Mouse (Mus musculus) Muller cell, postnatal 12 days (primary cell): ENCODE measurements around the gene Cyp2w1.
"Not testable (repeated sequence)": the region's sequence is repeated elsewhere in the genome, so short reads cannot be mapped to it uniquely, and the experiment has no call there.

ENCODE experiments used
- DNase-seq: peaks from one replicate; pipeline ENCODE4 v3.0.0-alpha.2; 2015; ENCODE audit errors: inconsistent ontology term

Cyp2w1 gene

GRCm38 (mm10) chr5:139332590-139333272, 19.7 kb upstream of the Cyp2w1 start:
- no peak for DNase-seq

DNA sequence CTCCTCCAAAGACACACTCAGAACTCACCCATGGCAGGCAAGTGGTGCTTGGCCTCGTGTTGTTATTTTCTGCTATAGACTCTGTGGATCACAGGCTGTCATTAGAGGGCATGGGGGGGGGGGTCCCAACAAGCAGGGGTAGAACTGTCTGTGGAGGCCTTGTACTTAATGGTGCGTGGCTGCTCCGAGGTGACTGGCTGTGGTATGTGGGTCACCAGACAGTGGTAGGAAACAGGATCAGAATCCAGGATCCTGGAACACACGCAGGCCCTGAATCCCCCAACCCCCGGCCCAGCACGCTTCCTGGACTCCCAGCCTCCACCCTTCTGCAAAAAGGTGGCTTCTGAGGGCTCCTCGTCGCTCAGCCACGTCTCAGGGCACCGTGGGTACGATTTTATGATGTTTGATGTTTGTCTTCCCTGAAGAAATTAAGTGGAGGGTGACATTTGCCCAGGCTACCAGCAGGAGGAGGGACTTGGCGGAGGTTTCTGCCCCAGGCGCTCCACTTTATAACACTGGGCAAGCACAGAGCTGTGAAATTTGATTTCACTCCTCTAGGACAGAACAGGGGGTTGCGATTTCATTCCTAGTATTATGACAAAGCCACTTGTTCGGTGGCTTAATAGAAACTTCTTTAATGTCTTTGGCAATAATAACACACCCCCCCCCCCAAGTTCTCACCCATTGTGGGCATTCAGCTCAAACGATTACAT, 19.0 kb upstream of the Cyp2w1 start:
- DNase-seq, result no peak

GRCm38 (mm10) chr5:139334394-139334793, 18.0 kb upstream of the Cyp2w1 start:
- not testable (repeated sequence) for DNase-seq

DNA sequence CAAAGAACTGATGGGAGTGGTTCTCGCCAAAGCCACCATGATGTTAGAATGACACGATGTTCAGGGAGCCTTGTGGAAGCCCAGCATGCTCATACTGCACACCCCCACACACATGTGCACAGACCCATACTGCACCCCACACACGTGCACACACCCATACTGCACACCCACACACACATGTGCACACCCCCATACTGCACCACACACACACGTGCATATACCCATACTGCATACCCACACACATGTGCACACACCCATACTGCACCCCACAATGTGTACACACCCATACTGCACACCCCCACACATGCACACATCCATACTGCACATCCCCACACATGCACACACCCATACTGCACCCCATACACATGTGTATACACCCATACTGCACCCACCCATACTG, 16.8 kb upstream of the Cyp2w1 start:
- no peak for DNase-seq

GRCm38 (mm10) chr5:139337826-139338370, 14.5 kb upstream of the Cyp2w1 start:
- DNase-seq, result peak; percentile 71

- DNase-seq, result no peak
These were observed 14.0 kb upstream of the Cyp2w1 start for GRCm38 (mm10) chr5:139338403-139338802.

DNA sequence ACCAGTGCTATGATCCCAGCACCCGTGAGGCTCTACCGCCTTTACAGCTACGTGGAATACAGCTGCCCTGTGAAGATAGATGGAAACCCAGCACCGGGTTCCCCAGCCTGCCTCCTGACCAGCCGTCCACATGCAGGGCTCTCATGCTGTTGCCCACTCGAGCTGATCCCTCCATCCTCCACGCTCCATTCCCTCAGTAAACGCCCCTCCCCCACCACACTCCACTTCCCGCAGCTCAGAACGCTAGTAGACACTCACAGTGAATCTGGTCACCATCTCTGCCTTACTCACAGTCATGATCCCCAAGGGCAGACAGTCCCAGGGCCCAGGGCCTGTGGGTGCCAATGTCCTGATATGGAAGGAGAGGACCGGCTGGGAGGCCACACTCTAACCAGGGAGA, 13.5 kb upstream of the Cyp2w1 start:
- DNase-seq, result no peak

DNA sequence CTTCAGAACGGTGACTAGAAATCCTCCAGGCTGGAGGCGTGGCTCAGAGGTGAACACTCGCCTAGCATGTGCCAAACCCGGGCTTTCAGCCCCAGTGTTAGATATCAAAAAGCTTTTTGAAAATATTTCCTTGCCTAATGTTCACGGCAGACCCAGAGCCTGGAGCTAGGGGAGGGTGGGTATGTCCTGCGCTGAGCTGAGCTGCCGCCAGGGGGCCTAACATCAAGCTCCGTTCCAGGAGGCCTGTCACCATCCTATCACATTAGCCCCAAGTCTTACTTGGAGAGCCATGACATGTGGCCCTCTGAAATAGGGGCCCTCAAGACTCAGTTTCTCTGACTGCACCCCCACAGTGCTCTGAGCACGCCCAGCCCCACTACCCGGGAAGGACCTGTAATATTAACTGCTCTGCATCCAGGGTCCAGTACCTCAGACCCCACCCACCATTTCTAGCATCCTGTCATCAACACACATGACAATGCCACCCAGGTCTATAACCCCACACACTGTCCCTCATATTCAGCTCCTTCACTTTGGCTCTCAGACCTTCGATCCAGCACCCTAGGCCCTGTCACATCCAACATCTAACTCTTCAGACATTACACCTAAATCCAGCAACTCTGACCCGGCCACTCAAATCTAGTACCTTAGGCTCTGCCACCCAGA, 8.3 kb upstream of the Cyp2w1 start:
- DNase-seq, result peak; percentile 84

GRCm38 (mm10) chr5:139344687-139345363, 7.6 kb upstream of the Cyp2w1 start:
- DNase-seq, result peak; percentile 96

- no peak for DNase-seq
These were observed 7.1 kb upstream of the Cyp2w1 start for GRCm38 (mm10) chr5:139345364-139345714.

- no peak for DNase-seq
These were observed 5.2 kb upstream of the Cyp2w1 start for GRCm38 (mm10) chr5:139347225-139347624.

- no peak for DNase-seq
These were observed 2.7 kb upstream of the Cyp2w1 start for GRCm38 (mm10) chr5:139349713-139350112.

DNA sequence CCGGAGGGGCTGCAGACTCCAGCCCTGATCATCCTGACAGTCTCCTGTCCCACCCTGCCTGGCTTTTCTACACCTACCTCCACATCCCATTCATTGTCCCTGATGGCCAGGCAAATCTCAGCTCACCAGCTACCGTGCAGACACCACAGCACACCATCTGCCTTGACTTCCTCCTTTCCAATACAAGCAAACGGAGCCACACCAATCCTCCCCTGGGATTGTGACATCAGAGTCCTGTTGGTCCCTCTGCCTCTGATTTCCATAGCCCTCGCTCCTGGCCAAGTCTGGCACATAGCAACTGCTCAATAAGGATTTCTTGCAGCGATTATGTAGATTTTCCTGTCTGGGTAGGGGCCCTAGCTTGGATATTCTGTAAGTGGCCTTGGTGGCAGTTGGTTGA, 1.3 kb upstream of the Cyp2w1 start, which contains the start of gene Cox19:
Cox19 (minus strand) TSS at position 285 of the 400 bp plus-strand sequence.
- no peak for DNase-seq

DNA sequence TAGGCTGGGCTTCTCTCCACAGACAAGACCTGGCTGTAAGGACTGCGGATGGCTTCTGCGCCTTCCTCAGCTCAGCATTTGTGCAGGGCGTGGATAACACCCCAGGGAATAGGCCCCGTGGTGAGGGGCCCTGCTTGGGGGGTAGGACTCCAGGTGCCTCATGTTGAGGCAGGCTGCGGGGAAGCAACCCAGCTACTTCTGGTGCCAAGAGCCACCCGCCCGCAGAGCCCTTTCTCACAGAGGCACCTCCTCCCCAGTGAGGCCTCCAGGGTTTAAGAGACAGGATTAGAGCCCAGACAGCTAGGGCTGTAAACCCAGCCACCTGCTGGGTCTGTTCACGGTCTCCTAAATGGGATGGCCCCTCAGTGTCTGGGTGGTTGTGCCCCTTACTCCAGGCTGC, 789 bp upstream of the Cyp2w1 start:
- DNase-seq, result no peak

GRCm38 (mm10) chr5:139353496-139353895, 1.1 kb downstream of the Cyp2w1 start:
- DNase-seq, result no peak

DNA sequence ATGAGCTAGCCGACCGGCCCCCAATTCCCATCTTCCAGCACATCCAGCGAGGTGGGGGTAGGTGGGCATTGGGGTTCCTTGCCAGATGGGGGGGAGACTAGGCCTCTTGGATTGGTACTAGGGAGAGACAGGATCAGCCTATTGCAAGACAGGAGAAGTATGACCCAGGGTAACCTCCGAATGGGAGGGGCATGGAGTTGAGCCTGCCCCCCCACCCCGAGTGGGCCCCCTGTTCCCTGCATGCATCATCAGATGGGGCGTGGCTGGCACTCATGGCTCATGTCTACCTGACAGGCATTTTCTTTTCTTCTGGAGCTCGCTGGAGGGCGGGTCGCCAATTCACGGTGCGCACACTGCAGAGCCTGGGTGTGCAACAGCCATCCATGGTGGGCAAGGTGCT, 1.5 kb downstream of the Cyp2w1 start:
- no peak for DNase-seq

GRCm38 (mm10) chr5:139355235-139355772, 2.9 kb downstream of the Cyp2w1 start:
- peak; percentile 72 for DNase-seq

DNA sequence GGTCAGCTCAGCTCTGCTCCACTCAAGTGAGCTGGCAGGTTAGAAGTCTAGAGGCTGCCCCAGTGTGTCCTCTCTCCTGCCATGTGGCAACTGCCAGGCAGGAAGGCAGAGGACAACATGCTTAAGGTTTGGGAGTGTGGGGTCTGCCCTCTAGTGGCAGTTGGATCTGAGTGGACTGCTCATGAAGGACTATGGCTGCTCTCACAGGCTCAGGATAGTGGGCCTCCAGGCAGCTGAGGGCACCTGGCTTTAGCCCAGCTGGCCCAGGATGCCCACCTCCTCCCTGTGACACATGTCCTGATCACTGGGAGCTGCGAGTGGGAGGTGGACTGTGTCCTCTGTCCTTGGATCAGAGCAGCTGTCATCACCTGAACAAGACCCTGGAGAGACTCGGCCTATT, 6.2 kb downstream of the Cyp2w1 start:
- DNase-seq, result no peak

DNA sequence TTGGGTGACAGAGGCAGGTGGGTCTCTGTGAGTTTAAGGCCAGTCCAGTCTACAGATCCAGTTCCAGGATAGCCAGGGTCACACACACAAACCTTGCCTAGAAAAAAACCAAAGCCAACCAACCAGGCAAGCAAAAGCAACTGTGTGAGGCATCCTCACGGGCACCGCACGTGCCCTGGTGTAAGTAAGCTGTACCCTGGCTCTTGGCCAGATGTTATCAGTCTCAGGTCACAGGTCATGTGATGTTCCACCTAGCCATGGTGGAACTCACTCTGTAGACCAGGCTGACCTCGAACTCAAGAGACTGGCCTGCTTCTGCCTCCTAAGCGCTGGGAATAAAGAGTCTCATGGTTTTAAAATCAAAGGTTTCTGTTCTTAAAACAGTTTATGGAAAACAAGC, 6.8 kb downstream of the Cyp2w1 start:
- no peak for DNase-seq

GRCm38 (mm10) chr5:139363858-139364257, 11.4 kb downstream of the Cyp2w1 start:
- DNase-seq, result no peak

GRCm38 (mm10) chr5:139364260-139364910, 12.0 kb downstream of the Cyp2w1 start:
- DNase-seq, result peak; percentile 66
